Mouse (Mus musculus): Measurements from ENCODE around the gene Krtap6-5. TPM values are rescaled to one million over a fixed set of nuclear protein-coding genes. Genes with fewer than 3 reads are reported as not detected.

Gene Krtap6-5
- not detected for polyA plus RNA-seq (2017; shearing (Covaris generic))

GRCm38 (mm10) chr16:89047783-89048182 is at the start of gene Krtap6-5:
Gene Krtap6-5 (minus strand): TSS chr16:89047883.

GRCm38 (mm10) chr16:89063902-89064301 is 16.2 kb upstream of the Krtap6-5 start, which contains the start of gene 1110025L11Rik:
Gene 1110025L11Rik (minus strand): TSS chr16:89064002.

GRCm38 (mm10) chr16:89041372-89041771 is 6.3 kb downstream of the Krtap6-5 start, which contains the start of gene Gm10228:
Gene Gm10228 (minus strand): TSS chr16:89041472.

GRCm38 (mm10) chr16:89031399-89031798 is 16.3 kb downstream of the Krtap6-5 start, which contains the start of gene Krtap6-1:
Gene Krtap6-1 (plus strand): TSS chr16:89031699.

GRCm38 (mm10) chr16:89014984-89015383 is 32.7 kb downstream of the Krtap6-5 start, which contains the start of gene Gm10229:
Gene Gm10229 (plus strand): TSS chr16:89015284.

GRCm38 (mm10) chr16:89010659-89011058 is 37.0 kb downstream of the Krtap6-5 start, which contains the start of gene Krtap22-2:
Gene Krtap22-2 (minus strand): TSS chr16:89010759.

Other genes with a start within 250 kb of the Krtap6-5 start
- gene Gm20741, start 235.7 kb downstream of the Krtap6-5 start, polyA plus RNA-seq (2017; shearing (Covaris generic)) = not detected
- not detected for gene Krtap15, start 227.7 kb downstream of the Krtap6-5 start, polyA plus RNA-seq (2017; shearing (Covaris generic))
- not detected for gene Krtap14, start 221.7 kb downstream of the Krtap6-5 start, polyA plus RNA-seq (2017; shearing (Covaris generic))
- gene Krtap19-1, start 178.5 kb downstream of the Krtap6-5 start, polyA plus RNA-seq (2017; shearing (Covaris generic)) = not detected
- not detected for gene Krtap19-2, start 173.6 kb downstream of the Krtap6-5 start, polyA plus RNA-seq (2017; shearing (Covaris generic))
- gene Krtap19-3, start 169.8 kb downstream of the Krtap6-5 start, polyA plus RNA-seq (2017; shearing (Covaris generic)) = not detected
- gene Krtap19-4, start 162.8 kb downstream of the Krtap6-5 start, polyA plus RNA-seq (2017; shearing (Covaris generic)) = not detected
- not detected for gene Krtap19-5, start 151.4 kb downstream of the Krtap6-5 start, polyA plus RNA-seq (2017; shearing (Covaris generic))
- gene Krtap19-9b, start 115.6 kb downstream of the Krtap6-5 start, polyA plus RNA-seq (2017; shearing (Covaris generic)) = not detected
- gene Krtap16-3, start 85.0 kb downstream of the Krtap6-5 start, polyA plus RNA-seq (2017; shearing (Covaris generic)) = not detected
- not detected for gene Krtap22-2, start 37.1 kb downstream of the Krtap6-5 start, polyA plus RNA-seq (2017; shearing (Covaris generic))
- gene Gm10229, start 32.6 kb downstream of the Krtap6-5 start, polyA plus RNA-seq (2017; shearing (Covaris generic)) = not detected
- not detected for gene Krtap6-1, start 16.2 kb downstream of the Krtap6-5 start, polyA plus RNA-seq (2017; shearing (Covaris generic))
- not detected for gene Gm10228, start 6.4 kb downstream of the Krtap6-5 start, polyA plus RNA-seq (2017; shearing (Covaris generic))
- not detected for gene 1110025L11Rik, start 16.1 kb upstream of the Krtap6-5 start, polyA plus RNA-seq (2017; shearing (Covaris generic))
- not detected for gene Krtap6-3, start 36.1 kb upstream of the Krtap6-5 start, polyA plus RNA-seq (2017; shearing (Covaris generic))
- not detected for gene Gm6358, start 93.0 kb upstream of the Krtap6-5 start, polyA plus RNA-seq (2017; shearing (Covaris generic))
- gene Gm10061, start 103.2 kb upstream of the Krtap6-5 start, polyA plus RNA-seq (2017; shearing (Covaris generic)) = not detected
- gene Gm9789, start 110.1 kb upstream of the Krtap6-5 start, polyA plus RNA-seq (2017; shearing (Covaris generic)) = not detected
- not detected for gene Gm7735, start 121.6 kb upstream of the Krtap6-5 start, polyA plus RNA-seq (2017; shearing (Covaris generic))
- gene 1110057P08Rik, start 126.9 kb upstream of the Krtap6-5 start, polyA plus RNA-seq (2017; shearing (Covaris generic)) = not detected
- gene Krtap20-2, start 158.0 kb upstream of the Krtap6-5 start, polyA plus RNA-seq (2017; shearing (Covaris generic)) = not detected

All from naive thymus-derived CD4-positive, alpha-beta T cell, adult 5 months (primary cell).